Mouse (Mus musculus) liver, adult 10 weeks (tissue): Measurements from ENCODE around the gene Twnk. TPM values are rescaled to one million over a fixed set of nuclear protein-coding genes. Genes with fewer than 3 reads are reported as not detected.

ENCODE experiments used
- polyA plus RNA-seq: library from polyadenylated mRNA; stranded (reverse); fragments of 350-450 nt; fragmentation: Illumina TruSeq; extraction: RNeasy Lipid Tissue Mini Kit (QIAGEN cat#74804); gene quantifications from one replicate; pipeline ENCODE4 v1.2.3, GENCODE M21; 2014; ENCODE audit warnings: low read depth, low replicate concordance

Gene Twnk
- polyA plus RNA-seq, result 5.5 TPM

DNA sequence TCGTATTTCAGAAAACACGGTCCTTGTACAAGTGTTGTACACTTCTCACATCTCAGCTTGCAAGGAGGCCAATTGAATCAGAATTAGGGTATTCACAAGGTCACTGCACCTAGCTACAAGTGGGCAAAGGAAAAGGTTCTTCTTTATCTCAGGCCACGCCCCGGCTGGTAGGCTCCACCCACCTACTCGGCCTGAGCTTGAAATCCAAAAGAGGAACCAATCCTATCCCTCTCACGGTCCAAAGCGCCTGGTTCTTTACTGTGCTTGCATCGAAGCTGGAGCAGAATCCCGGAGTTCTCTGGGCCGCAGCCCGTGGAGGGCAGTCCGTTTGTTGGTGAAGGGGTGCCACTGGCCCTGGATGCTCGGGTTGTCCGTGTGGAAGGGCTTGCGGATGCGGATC, at the start of gene Twnk:
TSS of gene Twnk (plus strand) at position 220 of the 400 bp plus-strand sequence.

DNA sequence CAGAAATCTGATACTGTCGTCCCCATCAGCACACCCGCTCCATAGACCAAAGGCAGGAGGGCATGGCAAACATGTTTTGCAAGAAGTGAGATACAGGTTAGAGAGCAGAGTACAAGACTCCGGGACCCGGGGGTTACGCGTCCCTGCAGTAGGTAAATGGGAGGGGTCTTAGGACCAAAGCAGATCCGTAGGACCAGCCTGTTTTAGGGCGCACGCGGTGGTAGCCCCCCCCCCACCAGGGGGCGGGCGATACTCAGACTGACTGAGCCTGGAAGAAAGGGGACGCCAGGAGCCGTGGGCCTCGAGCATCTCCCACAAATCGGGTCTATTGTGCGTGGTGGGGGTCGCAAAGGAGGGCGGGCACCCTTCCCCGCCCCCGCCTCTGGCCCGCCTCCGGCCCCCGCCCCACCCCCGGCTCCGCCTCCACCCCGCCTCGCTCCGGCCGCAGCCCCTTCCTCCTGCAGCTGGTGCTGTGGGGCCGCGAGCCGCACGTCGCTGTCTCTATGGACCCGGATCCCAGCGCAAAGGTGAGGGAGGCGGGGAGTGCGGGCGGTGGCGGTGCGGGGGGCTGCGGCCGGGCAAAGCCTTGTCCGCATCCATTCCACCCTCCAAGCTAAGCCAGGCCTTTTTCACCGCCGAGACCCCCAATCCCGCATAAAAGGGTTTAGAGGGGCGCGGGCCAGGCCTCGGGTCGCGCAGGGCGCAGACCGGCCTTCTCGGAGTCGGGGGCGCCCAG, 16.5 kb upstream of the Twnk start, which contains the start of gene Sema4g:
TSS of gene Sema4g (plus strand) at position 271 of the 736 bp plus-strand sequence.

DNA sequence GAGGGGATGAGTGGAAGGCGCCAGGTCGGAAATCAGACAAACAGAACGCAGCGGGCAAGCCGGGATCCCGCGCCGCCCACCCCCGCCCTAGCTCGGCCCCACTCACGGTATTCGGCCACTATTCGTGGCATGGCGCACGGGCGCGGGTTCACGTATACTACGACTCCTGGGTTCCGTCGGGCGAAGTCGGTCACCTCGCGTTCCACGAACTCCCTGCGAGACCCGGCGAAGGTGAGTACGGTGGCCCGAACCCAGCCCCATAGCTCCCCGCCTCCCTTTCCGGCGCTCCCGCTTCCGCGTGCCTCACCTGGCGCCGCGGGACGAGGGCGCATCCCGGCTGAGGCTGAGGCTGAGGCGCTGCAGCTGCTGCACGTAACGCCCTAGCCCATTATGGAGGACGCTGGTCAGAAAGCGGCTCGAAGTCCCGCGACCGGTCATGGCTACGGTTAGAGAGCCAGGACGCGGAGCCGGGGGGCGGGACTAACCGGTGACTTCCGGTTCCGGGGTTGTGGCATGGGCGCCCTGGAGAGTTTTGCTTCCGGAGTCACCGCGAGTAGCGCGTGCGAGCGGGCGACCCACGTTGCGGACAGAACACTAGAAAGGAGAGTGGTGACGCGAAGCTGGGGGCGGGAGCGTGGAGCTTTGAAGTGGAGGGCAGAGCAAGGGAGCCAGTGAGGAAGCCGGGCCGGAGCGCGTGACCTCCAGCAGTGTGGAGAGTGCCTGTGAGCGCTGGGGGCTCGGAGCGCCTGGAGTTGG, 672 bp downstream of the Twnk start, which contains the start of gene Mrpl43:
TSS of gene Mrpl43 (minus strand) at position 486 of the 756 bp plus-strand sequence.

DNA sequence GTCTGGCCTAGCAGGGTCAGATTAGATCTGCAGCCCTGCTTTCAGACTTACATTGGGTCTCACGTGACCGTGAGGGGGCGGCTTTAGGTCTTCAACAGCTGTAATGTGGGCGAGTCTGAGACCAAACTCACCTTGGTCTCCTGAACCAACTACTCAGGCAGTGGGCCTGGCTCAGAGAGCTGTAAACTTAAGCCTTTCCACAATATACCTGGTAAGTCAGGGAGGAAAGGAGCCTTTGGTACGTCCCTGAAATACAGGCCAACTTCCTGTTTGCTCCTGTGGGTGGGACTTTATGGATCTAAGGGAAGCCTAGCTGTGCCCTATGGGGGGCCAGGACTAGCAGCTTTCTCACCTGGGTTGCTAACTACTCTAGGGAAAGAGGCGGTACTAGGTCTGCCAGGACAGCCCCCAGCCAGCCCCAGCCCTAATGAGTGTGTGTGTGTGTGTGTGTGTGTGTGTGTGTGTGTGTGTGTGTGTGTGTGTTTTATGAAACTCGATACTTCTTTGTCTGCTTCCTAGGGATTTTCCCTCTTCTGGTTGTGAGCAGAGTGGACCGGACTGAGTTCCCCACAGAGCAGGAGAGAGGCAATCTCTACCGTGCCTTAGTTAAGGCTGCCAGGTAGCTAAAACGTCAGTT, 9.0 kb downstream of the Twnk start, which contains the start of gene Lzts2:
TSS of gene Lzts2 (plus strand) at position 80 of the 637 bp plus-strand sequence.

DNA sequence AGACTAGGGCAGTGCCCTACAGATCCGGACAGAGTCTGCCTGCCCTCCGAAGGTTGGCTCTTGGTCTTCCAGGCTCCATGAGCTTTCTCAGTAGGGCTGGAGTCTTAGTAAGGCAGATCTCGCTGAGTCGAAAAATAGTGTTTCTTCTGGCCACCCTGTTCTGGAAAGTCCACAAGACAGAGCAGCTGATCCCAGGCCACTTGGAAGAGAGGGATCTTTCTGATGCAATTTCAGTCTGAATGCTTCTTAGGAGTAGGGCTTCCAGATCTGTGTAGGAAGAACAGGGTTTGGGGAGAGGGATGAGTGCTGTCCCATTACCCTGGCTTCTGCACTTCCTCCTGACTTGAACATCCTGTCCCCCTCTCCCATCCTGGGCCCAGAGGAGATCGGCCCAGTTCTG, 40.2 kb downstream of the Twnk start, which contains the start of gene Pdzd7:
TSS of gene Pdzd7 (minus strand) at position 67 of the 400 bp plus-strand sequence.

DNA sequence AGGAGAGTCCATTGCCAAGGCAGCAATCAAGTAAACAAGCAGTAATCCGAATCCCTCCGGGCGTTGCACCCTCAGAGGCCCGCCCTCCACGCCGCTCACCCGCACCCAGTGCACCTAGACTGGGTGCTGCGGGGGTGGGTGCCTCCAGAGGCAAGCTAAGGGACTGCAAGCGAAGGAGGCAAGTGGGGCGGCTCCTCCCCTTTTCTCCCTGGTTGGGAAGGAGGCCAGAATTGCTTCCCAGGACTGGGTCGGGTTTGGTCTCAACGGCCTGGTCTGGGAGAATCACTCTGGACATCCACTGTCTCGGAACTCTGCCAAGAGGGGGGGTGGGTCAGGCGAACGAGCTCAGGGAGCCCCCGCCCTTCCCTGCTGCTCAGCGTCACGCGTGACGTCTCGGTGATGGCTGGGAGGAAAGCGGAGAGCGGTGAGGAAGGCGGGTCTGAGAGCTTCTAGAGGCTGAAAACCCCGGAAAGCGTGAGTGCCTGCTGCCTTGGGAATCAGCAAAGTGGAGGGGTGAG, 42.0 kb downstream of the Twnk start, which contains the start of gene Sfxn3:
TSS of gene Sfxn3 (plus strand) at position 87 of the 518 bp plus-strand sequence.

Other genes starting within 250 kb of the Twnk start
- not detected for gene Pax2, start 249.6 kb upstream of the Twnk start, polyA plus RNA-seq
- 13.1 TPM for gene Slf2, start 74.5 kb upstream of the Twnk start, polyA plus RNA-seq
- 35.7 TPM for gene Sema4g, start 16.6 kb upstream of the Twnk start, polyA plus RNA-seq
- 10.2 TPM for gene Mrpl43, start 779 bp downstream of the Twnk start, polyA plus RNA-seq
- gene Lzts2, start 8.8 kb downstream of the Twnk start, polyA plus RNA-seq, result 0.56 TPM
- gene Pdzd7, start 40.1 kb downstream of the Twnk start, polyA plus RNA-seq, result not detected
- 1.0 TPM for gene Sfxn3, start 41.8 kb downstream of the Twnk start, polyA plus RNA-seq
- gene Kazald1, start 69.6 kb downstream of the Twnk start, polyA plus RNA-seq, result not detected
- not detected for gene Tlx1, start 145.0 kb downstream of the Twnk start, polyA plus RNA-seq
- gene Lbx1, start 230.1 kb downstream of the Twnk start, polyA plus RNA-seq, result not detected